Mouse (Mus musculus): ENCODE measurements at regions not wholly inside any gene's neighbourhood (a gene's known extent, or its start where the extent isn't known, plus 50 kb on each side); places are given as distances from the start of the nearest gene placed in this dataset.

DNA sequence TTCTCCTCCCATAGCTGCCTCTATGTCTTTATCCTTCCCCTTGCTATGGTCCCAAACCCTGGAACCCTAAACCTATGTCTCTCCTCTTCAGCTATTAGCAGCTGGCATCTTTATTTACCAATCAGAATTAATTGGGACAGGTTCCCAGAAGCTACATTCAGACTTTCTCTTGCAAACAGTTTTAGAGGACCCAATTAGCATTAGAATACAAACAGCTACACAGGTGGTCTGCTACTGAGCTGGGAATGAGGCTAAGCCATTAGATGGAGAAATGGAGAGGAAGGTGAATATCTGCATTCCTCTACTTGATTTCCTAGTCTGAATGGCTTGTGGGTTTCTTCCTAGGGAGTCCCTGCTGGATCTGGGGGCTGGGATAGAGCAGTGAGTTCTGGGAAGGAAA, 611.9 kb downstream of the A830018L16Rik start:
- no peaks in the 10 kb centered on the region for H3K79me2 ChIP-seq (ENCODE audit: control insufficient read depth, insufficient read depth)
- no peaks in the 10 kb centered on the region for H3K27me3 ChIP-seq (ENCODE audit: control insufficient read depth, insufficient read depth, insufficient read length)
- no peaks in the 10 kb centered on the region for H3K79me3 ChIP-seq (ENCODE audit: low read depth)
- H3K36me3 ChIP-seq (ENCODE audit: control insufficient read depth, insufficient read depth): no peaks in the 10 kb centered on the region
- H3ac ChIP-seq (ENCODE audit: control insufficient read depth, insufficient read length, low read depth): no peak overlapping the region
- no peak overlapping the region for H3K4me3 ChIP-seq (ENCODE audit: insufficient read depth, poor library complexity, severe bottlenecking)
- no peak for TF ChIP-seq CTCF (IDR thresholded peaks at IDR 0.05; ENCODE audit: control insufficient read depth, insufficient read depth, insufficient read length)
- no peak for TF ChIP-seq CEBPB (IDR thresholded peaks at IDR 0.05; ENCODE audit: low read depth)
- TF ChIP-seq USF1 (IDR thresholded peaks at IDR 0.05; ENCODE audit: low read depth): no peak
- no peak for TF ChIP-seq FOSL1 (IDR thresholded peaks at IDR 0.05; ENCODE audit: insufficient read depth, low read length, poor library complexity, severe bottlenecking)
- TF ChIP-seq MYOG (IDR thresholded peaks at IDR 0.05; ENCODE audit: control insufficient read depth, extremely low read depth, insufficient read length): no peak
- no peak for TF ChIP-seq MYOD1 (IDR thresholded peaks at IDR 0.05; ENCODE audit: control insufficient read depth, insufficient read length, low read depth)
- no peak for TF ChIP-seq MAX (IDR thresholded peaks at IDR 0.05)

DNA sequence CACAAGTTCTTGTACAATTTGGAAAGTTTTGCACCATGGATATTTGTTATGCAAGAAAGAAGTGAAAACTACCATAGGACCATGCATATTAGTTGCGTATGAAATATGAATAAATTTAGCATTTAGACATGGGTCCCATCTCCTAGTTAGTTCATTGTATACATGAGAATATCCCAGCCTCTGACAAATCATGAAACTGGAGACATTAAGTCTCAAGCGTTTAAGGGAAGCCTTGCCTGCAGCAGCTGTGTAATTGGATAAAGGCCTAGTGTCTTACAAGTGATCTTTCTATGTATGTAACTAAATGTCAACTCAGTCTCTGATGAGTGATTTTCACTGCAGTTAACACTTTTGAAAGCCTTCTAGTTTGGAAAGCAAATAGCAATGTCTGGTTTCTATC, 613.5 kb downstream of the A830018L16Rik start:
- Histone ChIP-seq H3K27me3 (ENCODE audit: control insufficient read depth, insufficient read depth, insufficient read length) (no peaks in the 10 kb centered on the region), H3K4me3 (ENCODE audit: insufficient read depth, poor library complexity, severe bottlenecking) (no peak overlapping the region), H3K36me3 (ENCODE audit: control insufficient read depth, insufficient read depth) (no peaks in the 10 kb centered on the region), H3K79me2 (ENCODE audit: control insufficient read depth, insufficient read depth) (no peaks in the 10 kb centered on the region), H3K79me3 (ENCODE audit: low read depth) (no peaks in the 10 kb centered on the region), H3ac (ENCODE audit: control insufficient read depth, insufficient read length, low read depth) (no peak overlapping the region)
- no peak for TF ChIP-seq CEBPB (IDR thresholded peaks at IDR 0.05; ENCODE audit: low read depth)
- no peak for TF ChIP-seq CTCF (IDR thresholded peaks at IDR 0.05; ENCODE audit: control insufficient read depth, insufficient read depth, insufficient read length)
- no peak for TF ChIP-seq MYOD1 (IDR thresholded peaks at IDR 0.05; ENCODE audit: control insufficient read depth, insufficient read length, low read depth)
- TF ChIP-seq FOSL1 (IDR thresholded peaks at IDR 0.05; ENCODE audit: insufficient read depth, low read length, poor library complexity, severe bottlenecking): no peak
- no peak for TF ChIP-seq MAX (IDR thresholded peaks at IDR 0.05)
- no peak for TF ChIP-seq MYOG (IDR thresholded peaks at IDR 0.05; ENCODE audit: control insufficient read depth, extremely low read depth, insufficient read length)
- TF ChIP-seq USF1 (IDR thresholded peaks at IDR 0.05; ENCODE audit: low read depth): no peak

DNA sequence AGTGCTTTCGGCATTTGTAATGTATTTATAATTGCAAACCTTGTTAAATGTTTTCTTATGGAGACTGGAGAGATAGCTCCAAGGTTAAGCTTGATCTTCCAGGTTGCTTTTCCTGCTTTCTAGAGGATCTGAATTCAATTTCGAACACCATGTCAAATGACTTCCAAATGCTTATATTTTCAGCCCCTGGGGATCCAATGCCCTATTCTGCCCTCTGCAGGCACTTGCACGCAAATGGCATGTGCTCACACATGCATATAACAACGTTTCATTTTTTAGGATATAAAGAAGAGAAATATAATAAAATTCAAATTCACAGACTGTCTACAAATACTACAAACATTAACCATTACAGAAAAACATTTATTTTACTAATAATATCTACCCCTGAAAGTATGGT, 614.2 kb downstream of the A830018L16Rik start:
- H3K79me2 ChIP-seq (ENCODE audit: control insufficient read depth, insufficient read depth): no peaks in the 10 kb centered on the region
- H3K27me3 ChIP-seq (ENCODE audit: control insufficient read depth, insufficient read depth, insufficient read length): no peaks in the 10 kb centered on the region
- no peaks in the 10 kb centered on the region for H3K79me3 ChIP-seq (ENCODE audit: low read depth)
- no peaks in the 10 kb centered on the region for H3K36me3 ChIP-seq (ENCODE audit: control insufficient read depth, insufficient read depth)
- no peak overlapping the region for H3K4me3 ChIP-seq (ENCODE audit: insufficient read depth, poor library complexity, severe bottlenecking)
- H3ac ChIP-seq (ENCODE audit: control insufficient read depth, insufficient read length, low read depth): no peak overlapping the region
- TF ChIP-seq CEBPB (IDR thresholded peaks at IDR 0.05; ENCODE audit: low read depth) (no peak), CTCF (IDR thresholded peaks at IDR 0.05; ENCODE audit: control insufficient read depth, insufficient read depth, insufficient read length) (no peak), USF1 (IDR thresholded peaks at IDR 0.05; ENCODE audit: low read depth) (no peak), MYOD1 (IDR thresholded peaks at IDR 0.05; ENCODE audit: control insufficient read depth, insufficient read length, low read depth) (no peak)

DNA sequence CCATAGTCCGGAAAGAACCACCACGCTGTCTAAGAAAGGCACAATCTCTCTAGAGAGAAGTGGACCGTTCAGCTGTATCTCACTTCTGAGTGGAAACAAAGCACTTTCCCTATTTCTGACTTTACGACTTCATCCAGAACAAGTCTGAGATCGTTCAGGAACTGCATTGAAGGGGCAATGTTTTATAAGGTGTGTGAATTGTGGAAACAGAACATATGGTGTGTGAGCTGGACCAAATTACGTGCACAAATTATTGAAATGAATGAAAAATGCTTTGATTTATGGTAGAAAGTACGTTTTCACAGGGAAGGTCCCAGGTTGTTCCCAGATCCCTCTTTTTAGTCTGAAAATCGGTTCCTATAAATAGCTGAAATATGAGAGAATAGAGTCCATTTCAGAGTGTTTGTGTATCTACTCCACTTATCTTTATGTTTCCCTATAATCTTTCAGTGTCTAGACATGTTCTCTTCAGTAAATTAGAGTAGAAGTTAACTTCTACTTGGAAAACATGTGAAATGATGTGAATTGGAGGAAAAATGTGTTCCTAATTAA, 638.1 kb downstream of the A830018L16Rik start:
- H3K79me3 ChIP-seq (ENCODE audit: low read depth): no peaks in the 10 kb centered on the region
- H3K27me3 ChIP-seq (ENCODE audit: control insufficient read depth, insufficient read depth, insufficient read length): no peaks in the 10 kb centered on the region
- H3ac ChIP-seq (ENCODE audit: control insufficient read depth, insufficient read length, low read depth): no peak overlapping the region
- H3K36me3 ChIP-seq (ENCODE audit: control insufficient read depth, insufficient read depth): no peaks in the 10 kb centered on the region
- H3K4me3 ChIP-seq (ENCODE audit: insufficient read depth, poor library complexity, severe bottlenecking): no peak overlapping the region
- no peaks in the 10 kb centered on the region for H3K79me2 ChIP-seq (ENCODE audit: control insufficient read depth, insufficient read depth)
- no peak for TF ChIP-seq FOSL1 (IDR thresholded peaks at IDR 0.05; ENCODE audit: insufficient read depth, low read length, poor library complexity, severe bottlenecking)
- no peak for TF ChIP-seq CEBPB (IDR thresholded peaks at IDR 0.05; ENCODE audit: low read depth)
- TF ChIP-seq MYOD1 (IDR thresholded peaks at IDR 0.05; ENCODE audit: control insufficient read depth, insufficient read length, low read depth): no peak
- TF ChIP-seq MAX (IDR thresholded peaks at IDR 0.05): no peak

DNA sequence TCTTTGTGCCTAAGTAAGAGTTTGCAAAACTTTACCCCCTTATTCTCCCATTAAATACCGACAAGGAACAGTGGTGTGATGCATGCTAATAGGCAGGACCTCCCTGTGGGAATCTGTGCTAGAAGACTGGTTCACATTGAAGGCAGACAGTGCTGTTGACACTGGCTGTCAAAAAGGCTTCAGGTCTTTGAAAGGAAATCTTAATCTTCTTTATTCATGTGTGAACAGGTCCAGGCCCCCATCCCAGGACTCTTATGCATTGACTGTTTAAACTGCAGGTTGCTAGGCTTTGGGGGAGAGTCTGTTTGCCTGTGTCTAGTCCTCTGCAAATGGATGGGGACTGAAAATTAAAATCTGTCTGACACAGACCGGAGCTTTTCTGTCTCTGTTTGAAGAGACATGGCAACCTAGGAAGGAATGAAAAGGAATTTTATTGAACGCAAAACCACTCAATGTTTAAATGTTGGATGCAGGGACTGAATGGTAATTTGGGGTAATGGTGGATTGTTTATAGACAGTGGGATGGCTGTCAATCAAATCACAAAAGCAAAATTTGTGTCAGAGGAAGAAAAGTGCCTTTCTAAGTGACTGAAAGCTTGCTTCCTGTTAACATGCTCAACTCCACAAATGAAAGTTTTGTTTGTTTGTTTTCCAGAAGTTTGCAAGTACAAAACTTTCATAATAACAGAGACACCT, 642.1 kb downstream of the A830018L16Rik start:
- TF ChIP-seq MAX (IDR thresholded peaks at IDR 0.05) (no peak), USF1 (IDR thresholded peaks at IDR 0.05; ENCODE audit: low read depth) (no peak)
- Histone ChIP-seq H3K36me3 (ENCODE audit: control insufficient read depth, insufficient read depth) (no peaks in the 10 kb centered on the region), H3K27me3 (ENCODE audit: control insufficient read depth, insufficient read depth, insufficient read length) (no peaks in the 10 kb centered on the region), H3K4me3 (ENCODE audit: insufficient read depth, poor library complexity, severe bottlenecking) (no peak overlapping the region), H3K79me2 (ENCODE audit: control insufficient read depth, insufficient read depth) (no peaks in the 10 kb centered on the region), H3K79me3 (ENCODE audit: low read depth) (no peaks in the 10 kb centered on the region), H3ac (ENCODE audit: control insufficient read depth, insufficient read length, low read depth) (no peak overlapping the region)

DNA sequence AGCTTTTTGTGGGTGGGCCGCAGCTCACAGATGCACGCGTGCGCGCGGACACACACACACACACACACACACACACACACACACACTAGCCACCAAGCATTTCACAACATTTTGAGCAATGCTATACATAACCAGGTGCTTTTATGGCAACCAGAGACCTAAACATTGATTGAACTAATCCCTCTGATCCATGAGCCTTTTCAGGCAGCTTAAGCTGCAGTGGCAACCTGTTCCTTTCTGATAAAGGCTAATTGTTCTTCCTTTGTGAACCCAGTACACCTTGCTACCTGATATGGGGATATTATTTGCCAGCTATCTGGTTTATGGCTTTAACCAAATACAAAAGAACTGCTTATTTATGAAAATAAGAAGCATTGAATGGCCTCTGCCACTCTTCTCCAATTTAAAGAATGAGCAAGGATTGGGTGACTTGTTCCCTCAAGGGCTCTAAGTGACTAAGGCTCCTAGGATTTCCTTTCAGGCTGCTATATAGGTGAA, 651.2 kb downstream of the A830018L16Rik start:
- Histone ChIP-seq H3K36me3 (ENCODE audit: control insufficient read depth, insufficient read depth) (no peaks in the 10 kb centered on the region), H3K79me3 (ENCODE audit: low read depth) (no peaks in the 10 kb centered on the region), H3K79me2 (ENCODE audit: control insufficient read depth, insufficient read depth) (no peaks in the 10 kb centered on the region), H3ac (ENCODE audit: control insufficient read depth, insufficient read length, low read depth) (no peak overlapping the region), H3K4me3 (ENCODE audit: insufficient read depth, poor library complexity, severe bottlenecking) (no peak overlapping the region), H3K27me3 (ENCODE audit: control insufficient read depth, insufficient read depth, insufficient read length) (no peaks in the 10 kb centered on the region)
- TF ChIP-seq CEBPB (IDR thresholded peaks at IDR 0.05; ENCODE audit: low read depth): no peak

Measured in C2C12 (cell line).